8 mouse cellular contexts compared by ENCODE assay signal in genomic region chr19:43662176-43662967, GRCm38 (mm10). TPM values are rescaled to one million over a fixed set of nuclear protein-coding genes. Genes with fewer than 3 reads are reported as not detected.
DNase-seq lines count a peak whose midpoint lies in the region; ATAC-seq and TF ChIP-seq lines count a peak whose summit lies in the region.

No protein-coding gene starts in this region.

- 37% methylated on average over 19 of the region's 19 CpGs for WGBS in forebrain, embryonic 11.5 days
- 35% methylated on average over 19 of the region's 19 CpGs for WGBS in forebrain, embryonic 13.5 days
- WGBS in heart, postnatal 0 days: 45% methylated on average over 19 of the region's 19 CpGs
- WGBS in neural tube, embryonic 15.5 days: 41% methylated on average over 19 of the region's 19 CpGs

- no peak overlapping the region for H3K9ac ChIP-seq in forebrain, embryonic 11.5 days (ENCODE audit: low read length)
- no peak overlapping the region; the same call in 1 of the 2 replicates for H3K9ac ChIP-seq in forebrain, embryonic 13.5 days
- H3K9ac ChIP-seq in heart, postnatal 0 days (replicated peaks; ENCODE audit: low read depth, low read length): no peak overlapping the region
- H3K9ac ChIP-seq in neural tube, embryonic 15.5 days (replicated peaks): no peak overlapping the region

- no peaks in the 10 kb centered on the region for H3K9me3 ChIP-seq in forebrain, embryonic 11.5 days (ENCODE audit: control insufficient read depth, low read length)
- H3K9me3 ChIP-seq in forebrain, embryonic 13.5 days (replicated peaks): no peaks in the 10 kb centered on the region
- H3K9me3 ChIP-seq in heart, postnatal 0 days (replicated peaks; ENCODE audit: control insufficient read depth, low read length): no peaks in the 10 kb centered on the region
- H3K9me3 ChIP-seq in neural tube, embryonic 15.5 days (replicated peaks): no peaks in the 10 kb centered on the region

- peak; percentile 41 for TF ChIP-seq CTCF in heart, postnatal 0 days (IDR thresholded peaks at IDR 0.05; ENCODE audit: low read depth)

- H3K4me3 ChIP-seq in forebrain, embryonic 11.5 days (ENCODE audit: low read depth, low read length): no peak overlapping the region
- no peak overlapping the region for H3K4me3 ChIP-seq in forebrain, embryonic 13.5 days
- no peak overlapping the region for H3K4me3 ChIP-seq in heart, postnatal 0 days (ENCODE audit: low read depth, low read length)
- H3K4me3 ChIP-seq in neural tube, embryonic 15.5 days (replicated peaks): no peak overlapping the region

- no peaks in the 10 kb centered on the region for H3K27me3 ChIP-seq in forebrain, embryonic 11.5 days (ENCODE audit: control insufficient read depth, insufficient read depth, low read length)
- H3K27me3 ChIP-seq in forebrain, embryonic 13.5 days: no peaks in the 10 kb centered on the region
- no peaks in the 10 kb centered on the region for H3K27me3 ChIP-seq in heart, postnatal 0 days (ENCODE audit: control insufficient read depth, insufficient read depth, low read length)
- no peaks in the 10 kb centered on the region for H3K27me3 ChIP-seq in neural tube, embryonic 15.5 days (replicated peaks)

- H3K4me2 ChIP-seq in forebrain, embryonic 11.5 days (ENCODE audit: low read depth, low read length, severe bottlenecking): no peak overlapping the region
- H3K4me2 ChIP-seq in forebrain, embryonic 13.5 days: no peak overlapping the region
- no peak overlapping the region for H3K4me2 ChIP-seq in heart, postnatal 0 days (ENCODE audit: low read depth, low read length)
- no peak overlapping the region for H3K4me2 ChIP-seq in neural tube, embryonic 15.5 days

- no peak overlapping the region for H3K27ac ChIP-seq in forebrain, embryonic 11.5 days (ENCODE audit: low read depth, low read length)
- no peak overlapping the region; the same call in 1 of the 2 replicates for H3K27ac ChIP-seq in forebrain, embryonic 13.5 days
- H3K27ac ChIP-seq in heart, postnatal 0 days (ENCODE audit: low read depth): no peak overlapping the region
- H3K27ac ChIP-seq in neural tube, embryonic 15.5 days (replicated peaks): no peak overlapping the region

- DNase-seq in forebrain, embryonic 11.5 days (ENCODE audit: low spot score): peak; percentile 66
- peak; percentile 80 for DNase-seq in ES-CJ7 (ENCODE audit: low read depth, low spot score)
- DNase-seq in heart, postnatal 0 days (ENCODE audit: low spot score): peak; percentile 40
- peak; percentile 60 to 75 for DNase-seq in kidney, postnatal 25 days
- no peak for DNase-seq in urinary bladder, adult 2 months (ENCODE audit: low spot score)
- no peak for DNase-seq in thymus, postnatal 4 days

- no peak for ATAC-seq in forebrain, embryonic 11.5 days (replicated peaks; ENCODE audit: low FRiP score)
- no peak; the same call in 1 of the 2 replicates for ATAC-seq in forebrain, embryonic 13.5 days
- ATAC-seq in heart, postnatal 0 days (ENCODE audit: insufficient read depth, low read depth): peak; percentile 42; the same call in 1 of the 2 replicates
- peak; percentile 70; the same call in 1 of the 2 replicates for ATAC-seq in neural tube, embryonic 15.5 days (ENCODE audit: low FRiP score)

- TF ChIP-seq EP300 in heart, postnatal 0 days (IDR thresholded peaks at IDR 0.05; ENCODE audit: low read depth): no peak

- H3K36me3 ChIP-seq in forebrain, embryonic 11.5 days (ENCODE audit: control insufficient read depth, insufficient read depth, low read length): no peaks in the 10 kb centered on the region
- H3K36me3 ChIP-seq in forebrain, embryonic 13.5 days (ENCODE audit: poor library complexity, severe bottlenecking): peaks cover 26% of the 10 kb centered on the region
- H3K36me3 ChIP-seq in heart, postnatal 0 days (replicated peaks; ENCODE audit: control insufficient read depth, insufficient read depth, low read length): peaks cover 31% of the 10 kb centered on the region
- peaks cover 18% of the 10 kb centered on the region for H3K36me3 ChIP-seq in neural tube, embryonic 15.5 days

- 0 out of 2 replicates have a peak, but pooled peaks cover 2% of the 10 kb centered on the region for H3K4me1 ChIP-seq in forebrain, embryonic 11.5 days (replicated peaks; ENCODE audit: control insufficient read depth, insufficient read depth, low read length)
- H3K4me1 ChIP-seq in forebrain, embryonic 13.5 days: 0 out of 2 replicates have a peak, but pooled peaks cover 3% of the 10 kb centered on the region
- H3K4me1 ChIP-seq in heart, postnatal 0 days (ENCODE audit: control insufficient read depth, insufficient read depth): no peaks in the 10 kb centered on the region
- 0 out of 2 replicates have a peak, but pooled peaks cover 8% of the 10 kb centered on the region for H3K4me1 ChIP-seq in neural tube, embryonic 15.5 days

RNA-seq across cellular contexts. Expression of gene Slc25a28, which starts 12.3 kb away (rescaled TPM):
- polyA plus RNA-seq in forebrain, embryonic 11.5 days (2014; fragmentation: Nextera tagmentation; extraction: Ambion mirVana): 12.1 and 12.6 TPM in 2 replicates
- polyA plus RNA-seq in forebrain, embryonic 13.5 days (2015; fragmentation: Nextera tagmentation; extraction: Ambion mirVana): 14.4 and 16.2 TPM in 2 replicates
- 19.8 and 26.7 TPM in 2 replicates for total RNA-seq in heart, postnatal 0 days (2014; rRNA removed; ENCODE audit: low replicate concordance)
- polyA plus RNA-seq in heart, postnatal 0 days (2015; fragmentation: Nextera tagmentation; extraction: Ambion mirVana): 8.6 and 8.9 TPM in 2 replicates
- polyA plus RNA-seq in neural tube, embryonic 15.5 days (2015; fragmentation: Nextera tagmentation; extraction: Ambion mirVana): 16.2 and 16.5 TPM in 2 replicates
- polyA plus RNA-seq in urinary bladder, adult 2 months (2012; rRNA removed): 53.4 and 55.9 TPM in 2 replicates

RNA-seq across cellular contexts. Expression of gene Entpd7, which starts 27.1 kb away (rescaled TPM):
- polyA plus RNA-seq in forebrain, embryonic 11.5 days (2014; fragmentation: Nextera tagmentation; extraction: Ambion mirVana): 10.7 and 11.8 TPM in 2 replicates
- 7.4 and 8.3 TPM in 2 replicates for polyA plus RNA-seq in forebrain, embryonic 13.5 days (2015; fragmentation: Nextera tagmentation; extraction: Ambion mirVana)
- total RNA-seq in heart, postnatal 0 days (2014; rRNA removed; ENCODE audit: low replicate concordance): 0.70 and 2.1 TPM in 2 replicates
- polyA plus RNA-seq in heart, postnatal 0 days (2015; fragmentation: Nextera tagmentation; extraction: Ambion mirVana): 2.9 and 3.2 TPM in 2 replicates
- polyA plus RNA-seq in neural tube, embryonic 15.5 days (2015; fragmentation: Nextera tagmentation; extraction: Ambion mirVana): 8.9 and 9.5 TPM in 2 replicates
- 5.5 and 5.6 TPM in 2 replicates for polyA plus RNA-seq in urinary bladder, adult 2 months (2012; rRNA removed)

RNA-seq across cellular contexts. Expression of gene Nkx2-3, which starts 50.2 kb away (rescaled TPM):
- polyA plus RNA-seq in forebrain, embryonic 11.5 days (2014; fragmentation: Nextera tagmentation; extraction: Ambion mirVana): 4.1 and 5.7 TPM in 2 replicates
- 4.8 and 5.2 TPM in 2 replicates for polyA plus RNA-seq in forebrain, embryonic 13.5 days (2015; fragmentation: Nextera tagmentation; extraction: Ambion mirVana)
- total RNA-seq in heart, postnatal 0 days (2014; rRNA removed; ENCODE audit: low replicate concordance): 0.15 TPM in 1 of 2 replicates, not detected in the other
- polyA plus RNA-seq in heart, postnatal 0 days (2015; fragmentation: Nextera tagmentation; extraction: Ambion mirVana): not detected in 2 replicates
- 5.5 TPM in 1 of 2 replicates, not detected in the other for polyA plus RNA-seq in neural tube, embryonic 15.5 days (2015; fragmentation: Nextera tagmentation; extraction: Ambion mirVana)
- polyA plus RNA-seq in urinary bladder, adult 2 months (2012; rRNA removed): not detected in 2 replicates

Comparison
In these comparisons a context has a peak if more than half of its experiments do, and no peak if none do; other contexts are left out.
1. ATAC-seq: peak in heart, postnatal 0 days (single experiment) and neural tube, embryonic 15.5 days (single experiment); none in forebrain, embryonic 11.5 days (single experiment) and forebrain, embryonic 13.5 days (single experiment).
2. DNase-seq: peak in forebrain, embryonic 11.5 days (single experiment), ES-CJ7 (single experiment), heart, postnatal 0 days (single experiment) and kidney, postnatal 25 days (2 of 2); none in urinary bladder, adult 2 months (single experiment) and thymus, postnatal 4 days (single experiment).